Mouse (Mus musculus): Measurements from ENCODE around the gene Tmem97. TPM values are rescaled to one million over a fixed set of nuclear protein-coding genes. Genes with fewer than 3 reads are reported as not detected.
"Not testable (repeated sequence)": the region's sequence is repeated elsewhere in the genome, so short reads cannot be mapped to it uniquely, and the experiment has no call there.

Gene Tmem97
- polyA plus RNA-seq, 1 experiment = 16.6 TPM

DNA sequence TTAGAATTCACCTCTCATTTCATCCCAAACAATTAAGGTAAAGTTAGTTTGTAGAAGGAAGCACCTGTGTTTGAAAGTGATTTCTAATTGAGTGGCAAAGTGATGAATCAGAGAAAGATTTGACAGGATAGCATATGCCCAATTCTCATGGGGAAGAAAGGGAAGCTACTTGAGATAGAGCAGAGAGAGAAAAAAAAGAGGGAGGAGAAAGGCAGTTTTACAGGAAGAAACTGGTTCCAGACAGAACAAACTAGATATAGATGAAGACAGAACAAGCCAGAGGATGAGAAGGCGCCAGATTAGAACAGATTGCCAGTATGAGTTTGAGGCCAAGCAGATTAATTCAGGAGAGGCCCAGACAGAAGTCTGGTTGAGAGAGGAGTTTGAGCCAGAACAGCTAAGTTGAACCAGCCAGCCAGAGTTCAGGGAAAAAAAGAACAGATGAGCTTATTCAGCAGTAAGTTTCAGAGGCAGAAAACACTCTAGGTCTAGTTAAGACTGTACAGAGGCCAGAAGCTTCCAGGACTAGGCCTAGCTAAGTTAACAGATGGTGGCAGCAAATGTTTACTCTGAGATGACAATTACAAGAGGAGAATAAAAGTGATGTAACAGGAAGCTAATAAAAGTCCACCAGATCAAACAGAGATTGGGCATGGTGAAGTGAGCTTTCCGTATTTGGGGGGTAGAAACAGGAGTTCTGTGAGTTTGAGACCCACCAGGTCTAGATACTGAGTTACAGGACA is 2.7 kb downstream of the Tmem97 start:
- no peak for DNase-seq (ENCODE audit: low read depth)
- TF ChIP-seq CTCF (IDR thresholded peaks at IDR 0.05; ENCODE audit: borderline replicate concordance, extremely low read depth, insufficient read depth, insufficient read length) (no peak), POLR2A (IDR thresholded peaks at IDR 0.05; ENCODE audit: borderline replicate concordance, extremely low read depth, insufficient read depth, insufficient read length, poor library complexity, severe bottlenecking) (no peak)

DNA sequence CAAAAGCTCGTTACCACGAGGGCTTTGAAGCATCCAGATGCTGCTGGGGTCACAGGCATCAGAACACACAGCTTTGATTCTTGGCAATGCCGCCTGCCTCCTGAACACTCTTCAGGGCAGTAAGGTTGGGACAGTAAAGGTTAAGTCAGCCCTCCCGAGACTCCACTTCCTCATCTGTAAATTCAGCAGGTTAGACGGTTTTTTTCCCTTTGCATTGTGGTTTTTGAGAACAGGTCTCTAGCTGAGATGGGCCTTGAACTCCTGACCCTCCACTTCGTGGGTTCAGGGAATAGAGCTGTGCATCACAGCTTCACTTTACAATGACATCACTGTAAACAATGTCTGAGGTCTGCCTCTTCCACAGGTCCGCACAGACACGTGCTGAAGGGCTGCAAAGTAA is 5.4 kb downstream of the Tmem97 start:
- TF ChIP-seq POLR2A (IDR thresholded peaks at IDR 0.05; ENCODE audit: borderline replicate concordance, extremely low read depth, insufficient read depth, insufficient read length, poor library complexity, severe bottlenecking) (no peak), CTCF (IDR thresholded peaks at IDR 0.05; ENCODE audit: borderline replicate concordance, extremely low read depth, insufficient read depth, insufficient read length) (no peak)
- no peak for DNase-seq (ENCODE audit: low read depth)

DNA sequence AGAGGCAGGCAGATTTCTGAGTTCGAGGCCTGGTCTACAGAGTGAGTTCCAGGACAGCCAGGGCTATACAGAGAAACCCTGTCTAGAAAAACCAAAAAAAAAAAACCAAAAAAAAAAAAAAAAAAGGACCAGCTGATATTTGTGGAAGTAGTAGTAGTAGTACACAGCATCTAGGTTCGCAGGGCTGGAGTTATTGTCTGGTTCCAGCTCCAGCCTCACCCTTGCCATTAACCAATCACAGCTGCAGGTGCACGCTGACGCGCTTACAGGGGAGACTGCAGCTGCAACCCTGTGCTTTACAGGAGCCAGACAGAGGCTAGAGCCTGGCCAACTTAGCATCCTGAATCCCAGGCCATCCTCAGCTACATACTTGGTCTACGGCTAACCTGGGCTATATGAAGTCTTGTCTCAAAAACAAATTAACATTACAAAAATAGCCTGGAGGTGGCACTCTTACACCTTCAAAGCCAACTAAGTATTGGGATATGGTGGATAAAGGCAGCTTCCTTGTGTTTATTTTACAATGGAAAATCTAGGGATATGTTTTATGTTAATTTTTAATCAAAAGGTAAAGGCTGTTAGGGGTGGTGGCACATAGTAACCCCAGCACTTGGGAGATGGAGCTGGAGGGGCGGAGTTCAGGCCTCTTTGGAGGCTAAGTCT is 6.0 kb downstream of the Tmem97 start:
- peak; percentile 24 for DNase-seq (ENCODE audit: low read depth)

DNA sequence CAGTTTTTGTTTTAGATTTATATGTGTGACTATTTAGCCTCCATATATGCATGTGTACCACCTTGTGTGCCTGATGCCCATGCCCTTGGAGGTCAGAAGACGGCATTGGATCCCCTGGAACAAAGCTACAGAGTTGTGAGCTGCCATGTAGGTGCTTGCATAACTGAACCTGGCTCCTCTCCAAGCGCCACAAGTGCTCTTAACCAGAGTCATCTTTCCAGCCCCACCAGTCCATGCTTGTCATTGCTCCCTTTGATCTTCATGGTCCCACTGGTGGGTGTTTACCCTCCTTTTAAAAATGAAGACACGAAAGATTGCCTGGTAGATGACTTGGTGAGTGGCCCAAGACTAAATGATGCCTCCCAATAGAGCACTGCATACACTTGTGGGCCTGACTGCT is 10.2 kb downstream of the Tmem97 start:
- TF ChIP-seq POLR2A (IDR thresholded peaks at IDR 0.05; ENCODE audit: borderline replicate concordance, extremely low read depth, insufficient read depth, insufficient read length, poor library complexity, severe bottlenecking) (no peak), CTCF (IDR thresholded peaks at IDR 0.05; ENCODE audit: borderline replicate concordance, extremely low read depth, insufficient read depth, insufficient read length) (no peak)

More for the DNA sequence above, 6.0 kb downstream of the Tmem97 start:
- TF ChIP-seq POLR2A (IDR thresholded peaks at IDR 0.05; ENCODE audit: borderline replicate concordance, extremely low read depth, insufficient read depth, insufficient read length, poor library complexity, severe bottlenecking) = no peak
- no peak for TF ChIP-seq CTCF (IDR thresholded peaks at IDR 0.05; ENCODE audit: borderline replicate concordance, extremely low read depth, insufficient read depth, insufficient read length)

DNA sequence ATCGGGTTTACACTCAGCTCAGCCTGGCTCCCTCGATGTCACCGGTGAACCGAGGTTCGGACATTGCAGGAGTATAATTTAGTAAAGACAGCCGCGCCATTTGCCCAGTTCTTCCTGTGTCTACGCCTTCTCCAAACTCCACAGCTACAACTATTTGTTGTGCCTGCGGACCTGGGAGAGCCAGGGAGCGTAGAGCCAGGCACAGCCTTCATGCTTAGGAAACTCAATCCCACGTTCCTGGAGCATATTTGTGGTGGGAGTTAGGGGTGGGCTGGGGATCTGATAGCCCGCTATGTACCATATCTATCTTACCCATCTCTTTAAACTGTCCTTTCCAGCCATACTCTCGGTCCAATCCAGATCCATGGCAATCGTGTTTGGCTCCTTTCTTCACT is 13.9 kb downstream of the Tmem97 start:
- no peak for DNase-seq (ENCODE audit: low read depth)
- TF ChIP-seq POLR2A (IDR thresholded peaks at IDR 0.05; ENCODE audit: borderline replicate concordance, extremely low read depth, insufficient read depth, insufficient read length, poor library complexity, severe bottlenecking) (no peak), CTCF (IDR thresholded peaks at IDR 0.05; ENCODE audit: borderline replicate concordance, extremely low read depth, insufficient read depth, insufficient read length) (no peak)

More for the DNA sequence above, 10.2 kb downstream of the Tmem97 start:
- DNase-seq (ENCODE audit: low read depth) = no peak

DNA sequence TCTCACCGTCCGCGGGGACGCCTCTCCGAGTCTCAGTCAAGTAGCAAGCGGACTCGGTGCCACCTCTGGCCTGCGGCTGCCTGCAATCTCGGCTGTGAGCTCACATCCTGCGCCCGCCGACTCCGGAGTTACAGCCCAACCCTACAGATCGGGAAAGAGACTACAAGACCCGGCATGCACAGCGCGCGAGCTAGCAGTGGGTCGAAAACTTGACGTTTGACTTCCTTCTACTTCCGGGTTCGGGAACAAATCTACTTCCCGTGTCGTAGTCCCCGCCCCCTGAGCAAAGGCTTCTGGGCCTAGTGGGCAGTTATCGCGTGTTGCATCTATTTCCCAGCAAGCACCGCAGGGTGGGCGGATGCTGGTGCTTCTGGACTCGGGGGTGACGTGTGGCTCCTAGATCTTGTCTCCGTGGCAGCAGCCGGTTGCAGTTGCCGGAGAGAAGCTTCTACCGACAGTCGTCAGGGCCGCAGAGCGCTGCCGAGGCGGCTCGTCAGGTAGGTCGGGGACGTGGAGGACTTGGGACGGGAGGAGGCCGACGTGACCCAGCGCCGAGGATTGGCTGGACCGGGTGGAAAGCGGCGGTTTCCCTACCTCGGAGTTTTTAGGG is 14.4 kb downstream of the Tmem97 start, which contains the start of the genes Tnfaip1 and Ift20:
Tnfaip1 (minus strand) TSS at position 253 of the 610 bp plus-strand sequence.
Ift20 (plus strand) TSS at position 282 of the 610 bp plus-strand sequence.
- peak; percentile 100 for DNase-seq (ENCODE audit: low read depth)
- TF ChIP-seq CTCF (IDR thresholded peaks at IDR 0.05; ENCODE audit: borderline replicate concordance, extremely low read depth, insufficient read depth, insufficient read length) (no peak), POLR2A (IDR thresholded peaks at IDR 0.05; ENCODE audit: borderline replicate concordance, extremely low read depth, insufficient read depth, insufficient read length, poor library complexity, severe bottlenecking) (peak; percentile 56; the same call in 1 of the 2 replicates)

DNA sequence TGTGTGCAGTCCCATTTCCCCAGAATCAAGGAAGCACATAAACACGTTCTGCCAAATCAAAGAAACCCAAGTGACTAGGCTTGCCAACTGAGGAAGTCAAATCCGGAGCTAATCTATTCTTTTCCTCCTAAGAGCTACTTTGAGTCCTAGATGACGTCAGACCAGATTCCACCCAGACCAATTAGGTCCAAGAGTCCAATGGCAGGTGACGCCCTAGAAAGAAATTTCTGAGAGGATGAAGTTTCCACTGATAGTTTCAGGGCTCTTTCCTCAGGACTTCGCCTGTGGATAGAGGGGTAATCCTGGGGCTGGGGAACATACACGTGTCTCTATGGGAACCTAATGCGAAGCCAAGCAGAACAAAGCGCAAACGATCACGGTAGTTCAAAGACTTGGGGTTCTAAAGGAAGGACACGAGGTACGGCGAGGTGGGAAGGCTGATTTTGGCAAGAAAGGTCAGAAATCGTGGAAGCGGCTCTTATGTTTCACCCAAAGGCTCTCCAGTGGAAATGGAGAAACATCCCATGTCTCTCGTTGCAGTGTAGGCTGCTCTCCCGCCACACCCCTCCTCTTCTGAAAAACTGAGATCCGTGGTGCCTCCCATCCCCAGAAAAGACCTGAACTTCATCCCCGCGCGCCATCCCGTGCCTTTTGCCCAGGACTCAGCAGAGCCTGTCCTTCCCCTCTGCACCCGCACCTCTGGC is 15.0 kb downstream of the Tmem97 start:
- no peak for TF ChIP-seq POLR2A (IDR thresholded peaks at IDR 0.05; ENCODE audit: borderline replicate concordance, extremely low read depth, insufficient read depth, insufficient read length, poor library complexity, severe bottlenecking)
- TF ChIP-seq CTCF (IDR thresholded peaks at IDR 0.05; ENCODE audit: borderline replicate concordance, extremely low read depth, insufficient read depth, insufficient read length) = no peak

DNA sequence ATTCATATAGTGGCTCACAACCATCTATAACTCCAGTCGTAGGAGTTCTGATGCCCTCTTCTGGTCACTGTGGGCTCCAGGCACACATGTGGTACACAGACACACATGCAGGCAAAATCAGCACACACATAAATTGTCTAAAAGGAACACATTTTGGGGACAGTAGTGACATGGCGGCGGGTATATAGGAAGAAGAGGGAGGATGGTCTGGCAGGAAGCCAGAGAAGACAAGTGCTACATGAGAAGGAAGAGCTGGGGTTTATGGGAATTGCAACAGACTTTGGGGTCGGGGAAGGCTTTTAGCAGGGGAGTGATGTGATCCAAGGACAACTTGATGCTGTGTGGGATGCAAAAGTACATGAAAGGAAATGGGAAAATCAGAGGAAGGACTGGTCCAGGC is 16.1 kb downstream of the Tmem97 start:
- no peak for TF ChIP-seq CTCF (IDR thresholded peaks at IDR 0.05; ENCODE audit: borderline replicate concordance, extremely low read depth, insufficient read depth, insufficient read length)
- TF ChIP-seq POLR2A (IDR thresholded peaks at IDR 0.05; ENCODE audit: borderline replicate concordance, extremely low read depth, insufficient read depth, insufficient read length, poor library complexity, severe bottlenecking) = no peak
- DNase-seq (ENCODE audit: low read depth) = no peak

More for the DNA sequence above, 15.0 kb downstream of the Tmem97 start:
- DNase-seq (ENCODE audit: low read depth) = peak; percentile 62

DNA sequence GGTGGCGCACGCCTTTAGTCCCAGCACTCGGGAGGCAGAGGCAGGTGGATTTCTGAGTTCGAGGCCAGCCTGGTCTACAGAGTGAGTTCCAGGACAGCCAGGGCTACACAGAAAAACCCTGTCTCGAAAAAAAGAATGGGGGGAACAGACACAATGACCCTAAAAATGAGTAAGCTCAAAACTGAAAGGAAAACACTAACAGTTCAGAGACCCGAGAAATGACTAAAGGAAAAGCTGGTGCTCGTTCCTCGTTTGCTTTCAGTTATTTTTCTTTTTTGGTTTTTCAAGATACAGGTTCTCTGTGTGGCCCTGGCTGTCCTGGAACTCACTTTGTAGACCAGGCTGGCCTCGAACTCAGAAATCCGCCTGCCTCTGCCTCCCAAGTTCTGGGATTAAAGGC is 19.1 kb downstream of the Tmem97 start:
- not testable (repeated sequence) for DNase-seq (ENCODE audit: low read depth)

DNA sequence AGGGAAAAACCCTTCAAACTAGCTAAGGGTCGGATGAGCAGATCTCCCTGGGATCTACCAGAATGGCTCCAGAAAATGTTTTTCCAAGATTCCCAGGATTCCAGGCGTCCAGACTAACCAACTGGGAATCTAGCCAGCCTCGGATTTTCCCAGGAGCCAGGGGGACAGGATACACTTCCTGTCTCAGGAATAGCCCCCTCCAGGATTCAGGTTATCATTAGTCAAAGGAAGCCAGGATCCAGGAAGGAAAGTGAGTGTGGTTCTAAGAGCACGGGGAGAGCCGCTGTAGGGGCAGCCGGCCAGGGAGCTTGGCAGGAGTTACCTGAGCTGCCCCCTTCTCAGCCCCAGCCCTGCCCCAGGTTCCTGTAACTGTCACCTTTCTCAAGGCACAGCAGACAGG is 19.5 kb downstream of the Tmem97 start:
- no peak for DNase-seq (ENCODE audit: low read depth)
- no peak for TF ChIP-seq POLR2A (IDR thresholded peaks at IDR 0.05; ENCODE audit: borderline replicate concordance, extremely low read depth, insufficient read depth, insufficient read length, poor library complexity, severe bottlenecking)
- TF ChIP-seq CTCF (IDR thresholded peaks at IDR 0.05; ENCODE audit: borderline replicate concordance, extremely low read depth, insufficient read depth, insufficient read length) = no peak

DNA sequence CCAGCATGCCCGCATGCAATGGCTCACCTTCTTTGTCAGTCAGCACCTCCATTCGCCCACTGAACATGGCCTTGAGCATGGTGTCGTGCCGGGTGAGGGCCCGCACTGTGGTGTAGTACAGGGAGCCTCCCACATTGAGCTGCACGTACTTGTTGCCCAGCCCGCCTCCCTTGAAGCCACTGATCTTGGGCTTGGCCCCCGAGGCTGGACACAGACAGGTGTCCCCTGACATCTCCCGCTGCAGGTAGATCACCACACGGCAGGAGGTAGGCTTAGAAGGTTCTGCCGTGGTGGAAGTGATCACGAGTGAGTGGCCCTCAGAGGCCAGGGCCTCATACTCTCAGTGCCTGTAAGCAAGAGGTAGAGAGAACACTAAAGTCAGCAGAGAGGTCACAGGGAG is 20.6 kb downstream of the Tmem97 start:
- TF ChIP-seq POLR2A (IDR thresholded peaks at IDR 0.05; ENCODE audit: borderline replicate concordance, extremely low read depth, insufficient read depth, insufficient read length, poor library complexity, severe bottlenecking) (no peak), CTCF (IDR thresholded peaks at IDR 0.05; ENCODE audit: borderline replicate concordance, extremely low read depth, insufficient read depth, insufficient read length) (no peak)
- no peak for DNase-seq (ENCODE audit: low read depth)

All from brain, embryonic 14.5 days (tissue).